Mouse (Mus musculus) adrenal gland, adult (tissue): ENCODE data around the gene Alkbh4.

ENCODE experiments used
- DNase-seq, 2 experiments: peaks; one replicate each; pipeline ENCODE4 v3.0.0; 2022 to 2023; ENCODE audit warnings: low spot score in 1 of 2; ENCODE audit not compliant: inconsistent age in 2 of 2

The Alkbh4 gene

GRCm38 (mm10) chr5:136173606-136174463 lies 37.9 kb downstream of the Alkbh4 start:
- no peak for DNase-seq

- no peak for DNase-seq
Measured at GRCm38 (mm10) chr5:136179594-136179993, 43.6 kb downstream of the Alkbh4 start.

GRCm38 (mm10) chr5:136181197-136181596 lies 45.3 kb downstream of the Alkbh4 start:
- DNase-seq: no peak

- no peak for DNase-seq
Measured at GRCm38 (mm10) chr5:136182049-136182448, 46.1 kb downstream of the Alkbh4 start.

DNA sequence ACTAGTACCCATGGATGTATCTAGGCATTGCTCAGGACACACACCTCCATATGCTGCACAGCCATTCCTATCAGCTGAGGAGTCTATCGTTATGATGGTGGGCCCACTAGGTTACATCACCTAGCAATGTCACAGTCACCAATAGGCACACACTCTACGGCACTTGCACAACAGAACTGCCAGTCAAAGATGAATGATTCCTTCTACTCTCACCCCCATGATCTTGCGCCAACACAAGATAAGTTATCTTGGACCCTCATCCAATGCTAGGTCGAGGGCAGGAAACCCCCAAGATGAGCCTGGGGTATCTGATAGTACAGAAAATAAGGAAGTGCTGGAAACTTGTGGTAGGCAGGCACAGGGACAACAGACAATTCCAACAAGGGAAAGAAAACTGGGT lies 46.9 kb downstream of the Alkbh4 start:
- no peak for DNase-seq

DNA sequence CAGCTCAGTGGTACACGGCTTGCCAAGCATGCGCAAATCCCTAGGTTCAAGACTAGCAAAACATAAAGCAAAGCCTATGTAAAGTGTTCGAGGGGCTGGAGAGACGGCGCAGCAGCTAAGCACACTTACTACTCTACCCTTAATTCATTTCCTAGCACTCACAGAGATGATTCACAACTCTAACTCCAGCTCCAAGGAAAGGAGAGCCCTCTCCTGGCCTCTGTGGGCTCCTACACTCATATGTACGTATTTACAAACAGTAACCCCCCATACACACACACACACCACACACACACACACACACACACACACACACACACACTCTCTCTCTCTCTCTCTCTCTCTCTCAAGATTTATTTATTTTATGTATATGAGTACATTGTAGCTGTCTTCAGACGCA lies 47.8 kb downstream of the Alkbh4 start:
- no peak for DNase-seq

GRCm38 (mm10) chr5:136186723-136187122 lies 50.8 kb downstream of the Alkbh4 start:
- DNase-seq: peak; percentile 41 to 70
